Mouse (Mus musculus): Measurements from ENCODE around the gene 4921507P07Rik. TPM values are rescaled to one million over a fixed set of nuclear protein-coding genes. Genes with fewer than 3 reads are reported as not detected.
A peak's percentile ranks its signal among the peaks of the same experiment; 100 is the strongest.
"Not testable (repeated sequence)": the region's sequence is repeated elsewhere in the genome, so short reads cannot be mapped to it uniquely, and the experiment has no call there.

Gene 4921507P07Rik
- total RNA-seq, 2 experiments from 2014 or later, result 0.28 to 0.36 TPM

DNA sequence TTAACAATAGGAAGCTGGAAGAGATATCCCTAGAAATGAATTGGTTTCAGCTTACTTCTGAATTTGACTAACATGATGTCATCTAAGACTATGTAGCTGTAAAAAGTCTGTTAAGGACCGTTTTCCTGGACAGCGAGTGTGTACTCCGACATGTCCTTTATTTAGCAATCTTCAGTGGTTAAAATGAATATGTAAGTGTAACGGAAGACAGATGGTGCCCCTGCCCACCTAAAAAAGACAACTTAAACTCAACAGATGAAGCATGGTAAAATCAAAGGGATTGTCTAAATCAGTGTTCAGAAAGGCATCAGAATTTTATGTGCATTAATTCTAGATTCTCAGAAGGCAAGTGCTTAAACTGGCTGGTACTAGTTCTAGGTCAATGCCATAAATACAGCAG is 34.0 kb downstream of the 4921507P07Rik start:
- DNase-seq (ENCODE audit: low spot score), result no peak
- intact Hi-C loops (cut with DNase I), result loop anchor here (10.0 kb wide), 1 partner anchor 1452 kb away; the partner anchor contains the start of gene Skap2

DNA sequence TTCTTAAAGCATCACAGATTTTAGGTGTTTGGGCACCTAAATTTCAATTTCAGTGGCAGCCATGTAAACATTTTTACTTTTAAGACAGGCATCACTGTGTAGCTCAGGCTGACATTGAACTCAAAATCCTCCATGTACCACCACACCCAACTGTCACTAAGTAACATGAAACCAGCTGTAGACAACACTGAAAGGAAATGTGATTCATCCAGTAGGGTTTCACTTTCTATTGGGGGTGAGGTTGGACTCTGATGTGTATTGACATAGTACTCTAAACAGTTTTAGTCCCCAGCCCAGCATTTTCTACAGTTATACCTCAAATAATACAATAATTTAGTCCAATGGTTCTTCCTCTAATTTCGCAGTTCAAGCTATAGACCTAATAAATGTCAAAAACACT is 35.7 kb downstream of the 4921507P07Rik start:
- DNase-seq (ENCODE audit: low spot score), result no peak
- intact Hi-C loops (cut with DNase I), result loop anchor here (10.0 kb wide), 1 partner anchor 1454 kb away; the partner anchor contains the start of gene Skap2

DNA sequence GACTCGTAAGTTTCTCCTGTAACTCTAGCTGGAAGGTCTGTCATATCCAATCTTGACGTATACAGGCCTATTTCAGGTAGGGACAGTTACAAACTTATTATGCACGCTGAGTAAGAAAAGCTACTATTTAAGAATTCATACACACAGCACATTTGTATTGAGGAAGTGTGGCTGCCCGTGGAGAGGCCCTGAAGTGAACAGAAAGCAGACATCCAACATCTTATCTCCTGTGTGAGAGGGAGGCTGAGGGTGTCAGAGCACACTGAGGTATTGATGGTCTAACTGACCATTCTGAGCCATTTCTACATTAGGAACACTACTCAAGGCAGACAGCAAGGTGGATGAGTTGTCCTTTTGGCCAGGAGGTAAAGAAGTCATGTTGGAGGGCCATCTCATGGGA is 37.6 kb downstream of the 4921507P07Rik start:
- no peak for DNase-seq (ENCODE audit: low spot score)
- intact Hi-C loops (cut with DNase I), result no loop called here

DNA sequence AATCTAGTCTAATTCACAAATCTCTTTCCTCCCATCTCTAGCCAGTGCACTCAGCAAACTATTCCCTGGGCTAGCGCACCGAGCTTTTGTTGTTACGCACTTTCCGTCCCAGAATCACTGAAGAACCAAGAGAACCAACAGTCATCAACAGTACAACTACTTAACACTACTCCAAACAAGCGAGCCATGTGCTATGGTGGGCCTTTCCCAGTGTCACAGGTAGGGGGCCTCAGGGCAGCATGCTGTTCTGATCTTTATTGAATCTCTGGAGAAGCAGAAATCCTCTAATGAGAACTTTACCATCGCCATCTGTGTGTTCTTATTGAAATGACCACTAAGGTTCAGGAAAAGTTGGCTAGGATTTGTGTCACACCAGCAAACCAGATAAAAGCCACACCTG is 38.9 kb downstream of the 4921507P07Rik start:
- intact Hi-C loops (cut with DNase I), result no loop called here
- DNase-seq (ENCODE audit: low spot score), result no peak

DNA sequence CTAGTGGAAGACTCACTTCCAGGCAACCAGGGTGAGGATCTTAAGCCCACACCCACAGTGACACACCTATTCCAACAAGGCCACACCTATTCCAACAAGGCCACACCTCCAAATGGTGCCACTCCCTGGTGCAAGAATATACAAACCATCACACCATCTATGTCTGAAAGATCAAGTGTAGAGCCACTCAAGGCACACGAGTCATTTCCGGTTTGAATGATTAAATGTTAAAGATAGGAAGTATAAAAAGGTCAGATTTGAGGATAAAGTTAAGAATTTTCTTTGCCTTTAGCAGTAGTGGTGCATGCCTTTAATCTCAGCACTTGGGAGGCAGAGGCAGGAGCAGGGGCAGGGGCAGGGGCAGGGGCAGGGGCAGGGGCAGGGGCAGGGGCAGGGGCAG is 42.2 kb downstream of the 4921507P07Rik start:
- DNase-seq (ENCODE audit: low spot score); intact Hi-C loops (cut with DNase I): not testable (repeated sequence)

DNA sequence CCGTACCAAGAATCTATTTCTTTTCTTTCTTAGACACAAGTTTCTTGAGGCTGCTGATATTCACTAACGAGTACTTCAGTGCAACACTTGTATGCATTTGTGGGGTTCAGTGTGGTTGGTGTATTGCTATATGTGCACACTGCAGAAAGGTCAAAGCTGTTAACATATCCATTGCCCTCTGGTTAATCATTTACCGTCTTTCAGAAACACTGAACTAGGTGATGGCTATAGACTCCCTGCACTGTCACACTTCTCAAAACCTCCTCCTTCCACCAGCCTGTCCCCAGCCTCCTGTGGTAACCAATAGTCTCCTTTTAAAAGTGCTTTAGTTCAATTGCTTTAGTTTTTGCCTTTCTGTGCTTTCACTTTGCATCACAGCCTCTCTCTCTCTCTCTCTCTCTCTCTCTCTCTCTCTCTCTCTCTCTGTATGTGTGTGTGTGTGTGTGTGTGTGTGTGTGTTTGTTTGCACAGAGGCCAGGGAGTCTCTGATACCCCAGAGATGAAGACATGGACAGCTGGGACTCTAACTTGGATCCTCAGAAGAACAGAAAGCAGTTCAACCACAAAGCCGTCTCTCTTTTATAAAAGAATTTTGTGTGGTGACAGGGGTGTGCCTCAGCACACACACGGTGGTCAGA is 43.4 kb downstream of the 4921507P07Rik start:
- intact Hi-C loops (cut with DNase I), result no loop called here
- DNase-seq (ENCODE audit: low spot score), result no peak

DNA sequence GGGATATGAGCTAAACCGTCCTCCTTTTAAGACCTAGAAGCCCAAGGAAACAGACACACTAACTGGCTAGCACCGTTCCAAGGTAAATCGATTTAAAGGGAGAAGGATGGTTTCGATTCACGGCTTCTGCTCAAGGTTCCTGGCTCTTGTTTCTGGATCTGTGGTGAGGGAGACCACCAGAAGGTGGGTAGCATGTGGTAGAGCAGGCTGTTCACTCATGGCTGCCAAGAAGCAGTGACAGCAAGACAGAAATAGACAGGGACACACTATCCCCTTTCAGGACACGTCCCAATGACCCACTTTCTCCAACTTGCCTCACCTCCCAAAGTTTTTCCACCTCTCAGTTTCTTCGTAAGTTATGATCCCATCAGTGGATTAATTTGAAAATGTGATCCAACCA is 46.6 kb downstream of the 4921507P07Rik start:
- intact Hi-C loops (cut with DNase I), result loop anchor here (5.0 kb wide), 1 partner anchor 1032 kb away; no protein-coding TSS in a partner anchor
- no peak for DNase-seq (ENCODE audit: low spot score)

DNA sequence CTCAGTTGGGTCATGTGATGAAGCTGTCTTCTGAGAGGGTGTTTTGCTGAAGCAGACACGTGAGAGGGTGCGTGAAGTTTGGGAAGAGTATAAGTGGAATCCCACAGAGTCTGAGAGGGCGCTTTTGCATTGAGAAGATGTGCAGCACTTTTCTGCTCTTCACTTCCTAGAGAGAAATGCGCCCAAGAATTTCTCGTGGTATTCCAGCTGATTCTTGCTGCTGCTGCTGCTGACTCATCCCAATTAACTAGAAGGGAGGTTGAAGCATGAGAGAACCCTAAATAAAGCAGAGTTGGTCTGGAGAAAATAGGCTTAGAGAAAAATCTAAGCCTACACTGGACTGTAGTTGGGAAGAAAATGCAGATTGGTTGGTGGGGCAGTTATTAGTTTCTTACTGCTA is 47.4 kb downstream of the 4921507P07Rik start:
- intact Hi-C loops (cut with DNase I), result loop anchor here (5.0 kb wide), 1 partner anchor 1032 kb away; no protein-coding TSS in a partner anchor

DNA sequence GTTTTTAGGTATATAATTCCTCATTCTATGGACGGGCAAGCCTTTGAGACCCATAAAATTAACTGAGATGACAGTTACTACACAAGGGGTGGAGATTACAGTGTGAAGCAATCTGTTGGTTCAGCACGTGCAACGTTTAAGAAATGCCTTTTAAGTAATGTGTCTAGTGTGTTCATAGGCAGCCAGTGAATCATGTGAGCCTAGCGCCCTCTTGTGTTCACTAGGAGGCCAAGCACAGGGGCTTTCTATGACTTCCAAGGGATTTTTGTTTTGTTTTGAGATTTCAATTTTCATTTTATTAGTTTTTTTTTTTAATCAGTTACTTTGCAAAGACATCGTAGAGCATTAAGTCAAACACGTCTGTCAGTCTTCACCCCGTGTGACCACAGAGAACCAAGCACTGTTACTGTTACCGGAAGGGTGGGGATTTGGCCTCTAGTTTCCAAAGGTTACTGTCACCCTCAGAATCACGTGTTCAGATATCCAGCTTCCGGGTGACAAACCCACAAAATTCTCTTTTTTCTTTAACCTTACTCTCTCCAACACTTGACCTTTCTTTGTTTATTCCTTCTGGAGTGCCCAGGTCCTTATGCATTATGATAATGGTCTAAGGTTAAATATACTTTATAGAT is 50.9 kb downstream of the 4921507P07Rik start:
- DNase-seq (ENCODE audit: low spot score), result no peak
- intact Hi-C loops (cut with DNase I), result loop anchor here (5.0 kb wide), 1 partner anchor 1028 kb away; no protein-coding TSS in a partner anchor

More for the DNA sequence above, 47.4 kb downstream of the 4921507P07Rik start:
- no peak for DNase-seq (ENCODE audit: low spot score)

DNA sequence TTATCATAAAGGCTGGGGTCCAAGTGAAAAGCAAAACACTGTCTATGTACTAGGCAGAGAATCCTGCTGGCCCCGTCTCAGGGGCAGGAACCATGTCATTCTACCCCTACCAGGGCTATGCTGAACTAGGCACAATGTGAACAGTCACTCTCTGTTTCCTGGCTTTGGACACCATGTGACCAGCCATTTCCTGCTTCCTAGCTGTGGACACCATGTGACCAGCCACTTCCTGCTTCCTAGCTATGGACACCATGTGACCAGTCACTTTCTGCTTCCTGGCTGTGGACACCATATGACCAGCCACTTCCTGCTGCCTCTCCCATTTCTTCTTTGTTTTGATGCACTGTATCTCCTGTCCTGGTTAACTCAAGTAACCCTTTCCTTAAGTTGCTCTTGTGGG is 53.9 kb downstream of the 4921507P07Rik start:
- intact Hi-C loops (cut with DNase I), result no loop called here
- DNase-seq (ENCODE audit: low spot score), result no peak

DNA sequence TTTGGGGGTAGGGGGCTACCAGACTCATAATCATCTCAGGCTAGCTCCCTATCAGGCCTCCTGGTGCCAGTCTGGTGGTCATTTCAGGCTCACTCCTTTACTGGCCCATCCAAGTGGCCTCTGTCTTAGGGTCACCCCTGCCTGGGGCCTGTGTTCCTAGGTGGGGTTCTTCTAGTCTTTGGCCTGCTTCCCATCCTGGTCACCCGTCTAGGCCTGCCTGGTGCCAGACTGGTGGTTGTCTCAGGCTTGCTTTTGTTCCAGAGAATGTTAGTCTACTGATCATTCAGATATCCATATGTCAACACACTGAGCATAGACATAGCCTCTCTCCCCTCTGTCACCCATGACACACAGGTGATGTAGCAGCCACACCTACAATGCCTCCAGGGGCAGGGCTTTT is 56.8 kb downstream of the 4921507P07Rik start:
- intact Hi-C loops (cut with DNase I), result loop anchor here (5.0 to 10.0 kb wide), 2 partner anchors 355 to 432 kb away; no protein-coding TSS in a partner anchor
- DNase-seq (ENCODE audit: low spot score), result no peak

DNA sequence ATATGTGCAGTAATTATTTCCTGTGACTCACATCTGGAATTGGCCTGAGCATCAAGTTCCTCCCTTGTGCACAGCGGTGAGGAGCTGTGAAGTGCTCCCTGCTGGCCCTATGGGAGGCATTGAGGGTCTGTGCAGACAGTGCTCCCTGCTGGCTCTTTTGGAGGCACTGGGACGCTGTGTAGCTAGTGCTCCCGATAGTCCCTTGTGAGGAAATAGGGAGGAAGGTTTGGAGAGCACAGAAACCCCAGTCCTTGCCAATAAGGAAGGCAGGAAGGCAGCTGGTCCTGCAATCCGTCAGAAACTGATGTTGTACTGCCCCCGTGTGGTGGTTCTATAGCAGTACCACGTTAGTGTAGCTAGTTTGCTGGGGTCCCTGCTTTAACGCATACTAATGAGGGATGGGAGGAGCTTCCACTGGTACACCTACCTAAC is 60.0 kb downstream of the 4921507P07Rik start:
- DNase-seq (ENCODE audit: low spot score), result peak; percentile 21
- intact Hi-C loops (cut with DNase I), result loop anchor here (2.0 to 10.0 kb wide), 4 partner anchors 224 to 429 kb away; no protein-coding TSS in a partner anchor

DNA sequence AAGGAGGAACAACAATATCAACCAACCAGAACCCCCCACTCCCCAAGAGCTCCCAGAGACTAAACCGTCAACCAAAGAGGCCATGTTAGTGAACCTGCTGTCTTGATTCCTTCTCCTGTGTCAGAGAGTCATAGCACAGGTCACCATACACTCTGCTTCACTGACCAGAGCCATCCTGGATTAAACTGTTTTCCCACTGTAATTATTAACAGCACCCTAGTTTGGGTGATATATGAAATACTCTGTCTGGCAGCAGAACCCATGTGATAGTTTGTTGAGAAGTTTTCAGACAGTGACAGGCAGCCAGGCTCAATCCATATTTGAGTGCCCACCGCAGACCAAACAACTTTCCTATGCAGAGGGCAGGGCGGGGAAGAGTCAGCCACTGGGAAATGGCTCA is 61.1 kb downstream of the 4921507P07Rik start:
- DNase-seq (ENCODE audit: low spot score), result no peak
- intact Hi-C loops (cut with DNase I), result loop anchor here (5.0 to 10.0 kb wide), 2 partner anchors 351 to 428 kb away; no protein-coding TSS in a partner anchor

DNA sequence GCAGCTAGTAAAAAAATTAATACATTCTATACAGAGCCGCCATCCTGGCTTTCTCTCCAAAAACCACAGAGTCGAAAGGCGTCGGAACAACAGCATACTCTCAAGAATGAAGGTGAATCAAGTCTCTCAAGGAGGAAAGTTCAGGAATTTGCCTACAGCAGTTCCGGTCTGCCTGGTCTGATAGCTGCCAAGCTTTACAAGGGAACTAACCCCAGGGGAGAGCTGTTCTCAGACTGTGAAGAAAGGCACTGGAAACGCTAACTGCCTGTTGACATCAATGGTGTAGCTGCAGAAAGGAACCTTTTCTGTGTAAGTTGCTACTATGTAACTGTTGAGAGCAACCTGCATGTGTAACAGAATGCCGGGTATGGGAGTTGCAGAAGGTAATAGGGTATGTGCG is 64.5 kb downstream of the 4921507P07Rik start:
- no peak for DNase-seq (ENCODE audit: low spot score)
- intact Hi-C loops (cut with DNase I), result loop anchor here (10.0 kb wide), 1 partner anchor 347 kb away; no protein-coding TSS in a partner anchor

DNA sequence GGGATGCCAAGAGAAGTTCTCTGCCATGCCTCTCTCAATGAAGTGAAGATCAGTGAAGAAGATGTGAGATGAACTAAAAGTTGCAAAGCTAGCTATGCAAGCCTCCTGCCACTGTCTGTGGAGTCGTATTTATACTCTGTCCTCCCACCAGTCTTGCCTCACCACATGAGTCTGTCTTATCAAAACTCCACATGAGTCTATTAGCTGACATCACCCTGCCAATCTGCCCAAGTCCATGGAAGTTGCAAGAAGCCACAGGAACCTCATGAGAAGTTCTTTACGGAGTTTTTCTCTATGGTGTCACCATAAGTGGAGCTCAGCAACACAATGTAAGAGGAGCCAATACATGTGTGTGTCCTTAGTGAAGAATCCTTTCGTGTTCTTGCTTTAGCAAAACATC is 65.4 kb downstream of the 4921507P07Rik start:
- no peak for DNase-seq (ENCODE audit: low spot score)
- intact Hi-C loops (cut with DNase I), result loop anchor here (10.0 kb wide), 1 partner anchor 346 kb away; no protein-coding TSS in a partner anchor

DNA sequence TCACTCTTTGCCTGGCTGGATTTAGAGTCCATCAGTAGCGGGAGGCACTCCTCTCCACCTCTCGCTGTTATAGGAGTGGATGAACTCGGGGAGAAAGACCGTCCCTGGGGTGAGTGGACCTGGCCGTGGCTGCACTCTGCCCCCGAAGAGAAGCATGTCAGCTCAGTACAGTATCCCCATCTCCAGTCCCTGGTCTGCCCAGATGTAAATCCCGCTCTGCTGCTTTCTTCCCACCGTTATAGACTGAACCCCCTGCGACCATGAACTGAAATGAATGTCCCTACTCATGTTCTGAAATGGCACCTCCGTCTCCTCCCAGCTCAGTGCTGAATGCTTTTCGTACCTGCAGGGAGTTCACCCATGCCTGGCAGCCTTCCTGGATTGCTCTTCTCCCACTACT is 67.2 kb downstream of the 4921507P07Rik start:
- intact Hi-C loops (cut with DNase I), result loop anchor here (5.0 kb wide), 1 partner anchor 72 kb away; the partner anchor contains the start of gene Osbpl3
- no peak for DNase-seq (ENCODE audit: low spot score)

DNA sequence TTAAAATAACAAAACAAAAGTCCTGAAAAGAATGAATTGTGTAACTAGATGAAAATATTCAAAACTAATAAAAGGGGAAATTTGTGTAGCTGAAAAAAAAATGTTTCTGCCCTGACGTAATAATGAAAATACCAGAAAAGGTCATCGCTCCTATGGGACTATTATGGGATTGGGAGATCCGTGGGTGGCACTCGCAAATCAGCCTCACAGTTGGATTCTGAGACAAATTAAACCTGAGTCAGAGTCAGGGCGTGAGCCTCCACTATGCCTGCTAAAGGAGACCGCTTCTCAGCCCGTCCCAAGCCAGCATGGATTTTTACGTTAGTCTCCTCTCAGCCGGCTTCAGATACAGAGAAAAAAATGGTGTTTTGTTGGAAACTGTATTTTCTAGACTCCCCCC is 69.0 kb downstream of the 4921507P07Rik start:
- no peak for DNase-seq (ENCODE audit: low spot score)
- intact Hi-C loops (cut with DNase I), result loop anchor here (1.0 to 5.0 kb wide), 2 partner anchors 70 to 215 kb away; partner anchors contain the start of gene Osbpl3

DNA sequence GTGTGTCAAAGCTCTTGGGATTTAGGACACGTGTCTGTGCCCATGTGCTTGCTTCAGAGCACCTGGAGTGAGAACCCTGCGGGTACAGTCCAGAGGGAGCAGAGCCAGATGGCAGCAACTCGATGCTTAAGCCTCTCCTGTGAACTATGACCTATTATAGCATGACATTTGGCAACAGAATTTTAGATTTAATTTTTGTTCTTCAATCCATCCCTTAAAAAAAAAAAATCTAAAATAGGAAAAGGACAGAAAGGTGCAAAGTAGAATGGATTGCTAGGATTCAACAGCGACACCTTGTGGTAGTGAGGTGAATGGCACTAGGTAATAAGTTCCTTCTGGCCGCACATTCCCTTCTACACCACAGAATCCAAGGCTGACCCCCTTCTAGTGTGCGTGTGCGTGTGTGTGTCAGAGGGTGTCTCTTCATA is 69.8 kb downstream of the 4921507P07Rik start:
- DNase-seq (ENCODE audit: low spot score), result no peak
- intact Hi-C loops (cut with DNase I), result loop anchor here (1.0 to 5.0 kb wide), 2 partner anchors 69 to 214 kb away; partner anchors contain the start of gene Osbpl3

DNA sequence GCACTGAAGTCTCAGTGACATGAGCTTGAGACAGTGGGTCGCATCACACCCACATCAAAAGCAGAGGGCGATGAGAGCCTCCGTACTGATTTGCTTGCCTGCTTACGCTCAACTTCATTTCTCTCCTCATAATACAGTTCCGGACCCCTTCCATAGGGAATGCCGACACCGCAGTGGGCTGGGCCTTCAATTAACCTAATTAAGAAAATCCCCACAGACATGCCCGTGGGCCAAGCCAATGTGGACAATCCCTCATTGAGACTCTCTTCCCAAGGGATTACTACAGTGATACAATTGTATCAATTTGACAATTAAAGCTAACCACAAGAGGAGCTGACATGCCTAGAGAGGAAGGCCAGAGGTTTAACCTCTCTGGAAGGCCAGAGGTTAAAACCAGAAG is 70.6 kb downstream of the 4921507P07Rik start:
- intact Hi-C loops (cut with DNase I), result loop anchor here (5.0 kb wide), 1 partner anchor 69 kb away; the partner anchor contains the start of gene Osbpl3
- DNase-seq (ENCODE audit: low spot score), result no peak

DNA sequence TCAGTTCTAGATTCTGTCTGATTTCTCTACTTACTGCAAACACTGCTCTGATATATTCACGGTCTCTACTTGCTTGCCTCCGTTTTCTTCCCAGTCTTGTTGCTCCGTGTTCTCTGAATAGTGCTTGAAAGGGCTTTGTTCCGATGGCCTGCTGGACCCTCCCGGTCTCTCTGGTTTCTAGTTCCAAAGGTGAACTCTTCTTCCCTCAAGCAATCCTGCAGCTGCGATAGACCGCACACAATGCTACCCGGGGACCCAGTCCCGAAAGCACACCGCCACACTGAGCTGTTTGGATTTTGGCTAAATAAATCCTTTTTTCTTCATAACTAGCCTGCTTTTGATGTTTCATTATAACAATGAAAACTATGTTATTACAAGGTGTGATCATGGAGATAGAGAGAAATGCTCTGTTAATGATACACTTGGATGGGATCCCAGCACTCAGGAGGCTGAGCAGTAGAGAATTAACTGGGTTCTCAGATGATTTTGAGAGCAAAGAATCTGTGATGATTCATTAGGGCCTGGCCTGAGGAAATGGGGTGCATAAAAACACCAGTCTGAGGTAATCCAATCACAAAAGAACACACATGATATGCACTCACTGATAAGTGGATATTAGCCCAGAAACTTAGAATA is 72.1 kb downstream of the 4921507P07Rik start:
- intact Hi-C loops (cut with DNase I), result no loop called here
- no peak for DNase-seq (ENCODE audit: low spot score)
